ENCODE assay signal across 14 mouse cellular contexts in the genomic region with DNA sequence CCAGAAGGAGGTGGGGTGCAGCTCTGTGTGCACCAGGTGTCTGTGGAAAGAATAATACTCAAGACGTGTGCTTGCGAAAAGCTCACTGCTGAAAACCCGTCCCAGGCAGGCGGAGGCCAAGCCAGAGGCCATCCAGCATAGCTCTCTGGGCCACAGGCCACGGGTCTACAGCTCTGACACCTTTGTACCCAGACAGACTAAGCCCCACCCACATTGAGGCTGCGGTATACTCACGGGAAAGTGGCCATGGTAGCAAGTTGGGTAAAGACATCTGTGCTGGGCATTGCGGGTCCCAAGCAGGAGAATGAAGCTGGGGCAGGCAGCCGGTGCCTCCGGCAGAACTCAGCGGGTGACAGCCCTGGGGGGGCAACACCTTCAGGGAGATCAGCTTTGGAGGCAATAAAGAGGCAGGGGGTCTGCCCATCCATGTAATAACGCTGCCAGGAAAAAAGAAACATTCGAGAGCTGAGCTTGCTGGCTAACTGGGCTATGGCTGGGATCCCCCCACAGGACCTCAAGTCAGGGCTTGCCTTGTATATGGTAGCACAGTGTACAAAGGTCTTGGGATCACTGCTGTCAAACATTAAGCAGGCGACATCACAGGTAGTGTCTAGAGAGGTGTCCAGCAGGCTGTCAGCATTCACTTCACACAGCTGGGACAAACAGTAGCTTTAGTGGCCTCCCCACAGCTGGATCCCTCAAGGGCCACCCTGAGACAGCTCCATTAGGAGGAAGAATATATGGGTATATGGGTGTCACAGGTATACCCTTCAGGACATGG. TPM values are rescaled to one million over a fixed set of nuclear protein-coding genes. Genes with fewer than 3 reads are reported as not detected.
DNase-seq lines count a peak whose midpoint lies in the region; ATAC-seq lines count a peak whose summit lies in the region.
"Had no signal": no experiment of that assay in that cellular context is flagged by ENCODE, and none has a peak within 500 bp of the region (broad histone marks: within the 10 kb centered on the region; RNA-seq: fewer than 3 reads in every experiment).

No protein-coding gene starts in this region.

- no peaks in the 10 kb centered on the region for H3K27me3 ChIP-seq in hindbrain, embryonic 12.5 days
- H3K27me3 ChIP-seq in hindbrain, embryonic 14.5 days (ENCODE audit: control insufficient read depth, insufficient read depth, low read length): no peaks in the 10 kb centered on the region
- H3K27me3 ChIP-seq in intestine, embryonic 15.5 days (replicated peaks): no peaks in the 10 kb centered on the region
- no peaks in the 10 kb centered on the region for H3K27me3 ChIP-seq in liver, embryonic 15.5 days

- H3K36me3 ChIP-seq in hindbrain, embryonic 12.5 days: peaks cover 51% of the 10 kb centered on the region
- peaks cover 50% of the 10 kb centered on the region for H3K36me3 ChIP-seq in hindbrain, embryonic 14.5 days (replicated peaks; ENCODE audit: control insufficient read depth, insufficient read depth)
- peaks cover 21% of the 10 kb centered on the region for H3K36me3 ChIP-seq in intestine, embryonic 15.5 days
- peaks cover 64% of the 10 kb centered on the region for H3K36me3 ChIP-seq in liver, embryonic 15.5 days (replicated peaks)

- no peak overlapping the region for H3K4me3 ChIP-seq in hindbrain, embryonic 12.5 days
- H3K4me3 ChIP-seq in hindbrain, embryonic 14.5 days (replicated peaks; ENCODE audit: low read length): no peak overlapping the region
- no peak overlapping the region for H3K4me3 ChIP-seq in intestine, embryonic 15.5 days (replicated peaks)
- no peak overlapping the region for H3K4me3 ChIP-seq in liver, embryonic 15.5 days (replicated peaks)
- H3K4me3 ChIP-seq: heart, embryonic 10.5 days had no signal

- peaks cover 55% of the 10 kb centered on the region for H3K4me1 ChIP-seq in hindbrain, embryonic 12.5 days
- peaks cover 45% of the 10 kb centered on the region for H3K4me1 ChIP-seq in hindbrain, embryonic 14.5 days (replicated peaks; ENCODE audit: control insufficient read depth, insufficient read depth, low read length)
- peaks cover 57% of the 10 kb centered on the region for H3K4me1 ChIP-seq in intestine, embryonic 15.5 days (replicated peaks)
- peaks cover 82% of the 10 kb centered on the region for H3K4me1 ChIP-seq in liver, embryonic 15.5 days (replicated peaks)

- H3K9ac ChIP-seq in hindbrain, embryonic 12.5 days: no peak overlapping the region
- H3K9ac ChIP-seq in hindbrain, embryonic 14.5 days: no peak overlapping the region
- H3K9ac ChIP-seq in intestine, embryonic 15.5 days: no peak overlapping the region
- no peak overlapping the region for H3K9ac ChIP-seq in liver, embryonic 15.5 days
- H3K9ac ChIP-seq: forebrain, postnatal 0 days had no signal

- H3K9me3 ChIP-seq in hindbrain, embryonic 12.5 days (replicated peaks): no peaks in the 10 kb centered on the region
- no peaks in the 10 kb centered on the region for H3K9me3 ChIP-seq in hindbrain, embryonic 14.5 days (ENCODE audit: control insufficient read depth, low read length)
- no peaks in the 10 kb centered on the region for H3K9me3 ChIP-seq in intestine, embryonic 15.5 days
- no peaks in the 10 kb centered on the region for H3K9me3 ChIP-seq in liver, embryonic 15.5 days (replicated peaks)
- H3K9me3 ChIP-seq: heart, embryonic 10.5 days had no signal

- H3K27ac ChIP-seq in hindbrain, embryonic 12.5 days: peak overlapping the region; percentile 13; the same call in 1 of the 2 replicates
- no peak overlapping the region for H3K27ac ChIP-seq in hindbrain, embryonic 14.5 days
- no peak overlapping the region for H3K27ac ChIP-seq in intestine, embryonic 15.5 days
- peak overlapping the region; percentile 61 for H3K27ac ChIP-seq in liver, embryonic 15.5 days (replicated peaks)
- H3K27ac ChIP-seq: heart, embryonic 10.5 days had no signal

- 84% methylated on average over 14 of the region's 14 CpGs for WGBS in hindbrain, embryonic 12.5 days
- 87% methylated on average over 14 of the region's 14 CpGs for whole genome bisulfite sequencing in hindbrain, embryonic 14.5 days
- 83% methylated on average over 14 of the region's 14 CpGs for WGBS in intestine, embryonic 15.5 days
- WGBS in liver, embryonic 15.5 days (ENCODE audit: insufficient replicate concordance): 77% methylated on average over 14 of the region's 14 CpGs

- no peak for DNase-seq in hindbrain, embryonic 14.5 days (ENCODE audit: low spot score)
- peak; percentile 76 for DNase-seq in kidney, adult 9 months
- no peak for DNase-seq in heart, postnatal 4 days
- no peak for DNase-seq in lung, postnatal 36 days
- DNase-seq: cerebellum, adult 18-20 months; forebrain, postnatal 0 days; gastrocnemius, postnatal 14 days; heart, postnatal 36 days; lung, adult 2 months; thymus, adult 2 months had no signal

- H3K4me2 ChIP-seq in hindbrain, embryonic 12.5 days (replicated peaks): no peak overlapping the region
- no peak overlapping the region for H3K4me2 ChIP-seq in hindbrain, embryonic 14.5 days (replicated peaks)
- peak overlapping the region; percentile 14; the same call in 1 of the 2 replicates for H3K4me2 ChIP-seq in intestine, embryonic 15.5 days (replicated peaks)
- no peak overlapping the region for H3K4me2 ChIP-seq in liver, embryonic 15.5 days

- no peak for ATAC-seq in hindbrain, embryonic 12.5 days (ENCODE audit: low FRiP score)
- ATAC-seq in hindbrain, embryonic 14.5 days (ENCODE audit: low FRiP score): no peak
- ATAC-seq in intestine, embryonic 15.5 days: peak; percentile 33; the same call in 1 of the 2 replicates
- ATAC-seq in liver, embryonic 15.5 days (ENCODE audit: insufficient read depth): peak; percentile 27; the same call in 1 of the 2 replicates
- ATAC-seq: forebrain, postnatal 0 days had no signal

RNA-seq across cellular contexts. Expression of a gene that starts 1.9 kb away (rescaled TPM):
- polyA plus RNA-seq in hindbrain, embryonic 12.5 days (2016; fragmentation: Nextera tagmentation; extraction: Ambion mirVana): 3.9 TPM in 2 replicates
- 8.7 and 9.3 TPM in 2 replicates for polyA plus RNA-seq in hindbrain, embryonic 14.5 days (2014; fragmentation: Nextera tagmentation; extraction: Ambion mirVana)
- polyA plus RNA-seq in intestine, embryonic 15.5 days (2015; fragmentation: Nextera tagmentation; extraction: Ambion mirVana): 1.1 and 2.4 TPM in 2 replicates
- 0.46 and 0.52 TPM in 2 replicates for polyA plus RNA-seq in liver, embryonic 15.5 days (2015; fragmentation: Nextera tagmentation; extraction: Ambion mirVana)
- total RNA-seq in heart, postnatal 4 days (2021): 1 to 10 TPM; 1.8 to 2.6 TPM

RNA-seq across cellular contexts. Expression of a gene that starts 2.5 kb away (rescaled TPM):
- polyA plus RNA-seq in hindbrain, embryonic 12.5 days (2016; fragmentation: Nextera tagmentation; extraction: Ambion mirVana): 6.1 and 7.5 TPM in 2 replicates
- polyA plus RNA-seq in hindbrain, embryonic 14.5 days (2014; fragmentation: Nextera tagmentation; extraction: Ambion mirVana): 51.3 and 57.1 TPM in 2 replicates
- 1.8 and 1.9 TPM in 2 replicates for polyA plus RNA-seq in intestine, embryonic 15.5 days (2015; fragmentation: Nextera tagmentation; extraction: Ambion mirVana)
- 0.25 and 0.48 TPM in 2 replicates for polyA plus RNA-seq in liver, embryonic 15.5 days (2015; fragmentation: Nextera tagmentation; extraction: Ambion mirVana)
- total RNA-seq in heart, postnatal 4 days (2021): 1 to 10 TPM; 2.0 to 2.5 TPM

RNA-seq across cellular contexts. Expression of a gene that starts 5.0 kb away (rescaled TPM):
- polyA plus RNA-seq in hindbrain, embryonic 12.5 days (2016; fragmentation: Nextera tagmentation; extraction: Ambion mirVana): 18.5 and 19.4 TPM in 2 replicates
- polyA plus RNA-seq in hindbrain, embryonic 14.5 days (2014; fragmentation: Nextera tagmentation; extraction: Ambion mirVana): 6.5 and 9.9 TPM in 2 replicates
- 19.2 and 22.1 TPM in 2 replicates for polyA plus RNA-seq in intestine, embryonic 15.5 days (2015; fragmentation: Nextera tagmentation; extraction: Ambion mirVana)
- 10.8 and 12.6 TPM in 2 replicates for polyA plus RNA-seq in liver, embryonic 15.5 days (2015; fragmentation: Nextera tagmentation; extraction: Ambion mirVana)
- total RNA-seq in heart, postnatal 4 days (2021): 10 to 100 TPM; 77.1 to 78.4 TPM

RNA-seq across cellular contexts. Expression of a gene that starts 6.4 kb away (rescaled TPM):
- 271 and 291 TPM in 2 replicates for polyA plus RNA-seq in hindbrain, embryonic 12.5 days (2016; fragmentation: Nextera tagmentation; extraction: Ambion mirVana)
- 336 and 357 TPM in 2 replicates for polyA plus RNA-seq in hindbrain, embryonic 14.5 days (2014; fragmentation: Nextera tagmentation; extraction: Ambion mirVana)
- 297 and 322 TPM in 2 replicates for polyA plus RNA-seq in intestine, embryonic 15.5 days (2015; fragmentation: Nextera tagmentation; extraction: Ambion mirVana)
- 114 and 130 TPM in 2 replicates for polyA plus RNA-seq in liver, embryonic 15.5 days (2015; fragmentation: Nextera tagmentation; extraction: Ambion mirVana)
- total RNA-seq in heart, postnatal 4 days (2021): 100 to 1,000 TPM; 149 to 158 TPM

RNA-seq across cellular contexts. Expression of a gene that starts 11.0 kb away (rescaled TPM):
- polyA plus RNA-seq in hindbrain, embryonic 12.5 days (2016; fragmentation: Nextera tagmentation; extraction: Ambion mirVana): 64.0 and 64.7 TPM in 2 replicates
- 39.3 and 42.1 TPM in 2 replicates for polyA plus RNA-seq in hindbrain, embryonic 14.5 days (2014; fragmentation: Nextera tagmentation; extraction: Ambion mirVana)
- polyA plus RNA-seq in intestine, embryonic 15.5 days (2015; fragmentation: Nextera tagmentation; extraction: Ambion mirVana): 45.1 and 49.4 TPM in 2 replicates
- polyA plus RNA-seq in liver, embryonic 15.5 days (2015; fragmentation: Nextera tagmentation; extraction: Ambion mirVana): 19.6 and 25.2 TPM in 2 replicates
- 10 to 100 TPM; 34.7 to 37.4 TPM for total RNA-seq in heart, postnatal 4 days (2021)

Comparison
In these comparisons a context has a peak if more than half of its experiments do, and no peak if none do; other contexts are left out.
1. H3K27ac ChIP-seq: peak in hindbrain, embryonic 12.5 days (single experiment) and liver, embryonic 15.5 days (single experiment); none in hindbrain, embryonic 14.5 days (single experiment) and intestine, embryonic 15.5 days (single experiment).
2. ATAC-seq: peak in intestine, embryonic 15.5 days (single experiment) and liver, embryonic 15.5 days (single experiment); none in hindbrain, embryonic 12.5 days (single experiment) and hindbrain, embryonic 14.5 days (single experiment).